Mouse (Mus musculus): ENCODE data around the gene Grik2. TPM values are rescaled to one million over a fixed set of nuclear protein-coding genes. Genes with fewer than 3 reads are reported as not detected.

Grik2 gene
- polyA plus RNA-seq, 1 experiment from 2014 or later, result 1.6 TPM

DNA sequence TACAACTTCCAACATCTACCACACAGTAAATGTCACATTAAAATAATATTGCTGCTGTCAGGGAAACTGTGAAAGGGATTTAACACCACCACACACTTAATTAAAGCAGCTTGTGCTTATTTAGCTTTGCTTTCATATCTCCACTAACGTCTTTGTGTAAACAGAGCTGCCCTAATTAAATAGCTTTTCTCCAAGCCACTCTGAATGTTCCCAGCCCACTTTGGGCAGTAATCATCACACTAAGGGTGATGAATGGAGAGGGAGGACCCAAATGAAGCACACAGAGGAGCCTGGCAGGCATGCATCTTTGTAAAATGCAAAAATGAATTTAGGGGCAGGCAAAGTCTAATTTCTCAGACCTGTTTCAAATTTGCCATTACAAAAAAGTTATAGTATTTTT is 657.3 kb downstream of the Grik2 start:
- Histone ChIP-seq H3K4me3 (no peak overlapping the region), H3K36me3 (no peaks in the 10 kb centered on the region), H3K27ac (no peak overlapping the region), H3K9ac (no peak overlapping the region), H3K9me3 (no peaks in the 10 kb centered on the region), H3K27me3 (no peaks in the 10 kb centered on the region), H3K4me2 (no peak overlapping the region), H3K4me1 (no peaks in the 10 kb centered on the region)
- WGBS, result 8% methylated on average over 1 of the region's 1 CpGs
- no peak for ATAC-seq (ENCODE audit: insufficient number of reproducible peaks, insufficient read depth, low FRiP score, low TSS enrichment, low read depth)

DNA sequence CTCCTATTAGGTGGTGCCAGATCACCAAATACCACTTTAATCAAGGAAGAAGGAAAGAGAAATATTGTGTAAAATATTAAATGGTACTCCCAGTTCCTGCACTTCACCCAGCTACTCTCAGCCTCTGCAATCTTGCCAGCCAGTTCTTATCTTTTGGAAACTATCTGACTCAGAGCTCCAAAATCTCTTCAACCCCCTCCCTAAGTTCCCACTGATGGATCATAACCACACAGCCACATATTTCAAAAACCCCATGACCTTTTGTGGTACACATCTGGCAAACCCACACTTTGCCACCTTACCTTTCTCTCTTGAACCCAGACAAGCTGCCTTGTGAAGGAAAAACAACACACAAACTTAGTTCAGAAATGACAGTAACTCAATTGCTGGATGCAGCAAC is 738.2 kb downstream of the Grik2 start:
- Histone ChIP-seq H3K27ac (no peak overlapping the region), H3K4me2 (no peak overlapping the region), H3K36me3 (no peaks in the 10 kb centered on the region), H3K9ac (no peak overlapping the region), H3K4me1 (no peaks in the 10 kb centered on the region), H3K4me3 (no peak overlapping the region), H3K9me3 (no peaks in the 10 kb centered on the region), H3K27me3 (no peaks in the 10 kb centered on the region)
- no peak for ATAC-seq (ENCODE audit: insufficient number of reproducible peaks, insufficient read depth, low FRiP score, low TSS enrichment, low read depth)

DNA sequence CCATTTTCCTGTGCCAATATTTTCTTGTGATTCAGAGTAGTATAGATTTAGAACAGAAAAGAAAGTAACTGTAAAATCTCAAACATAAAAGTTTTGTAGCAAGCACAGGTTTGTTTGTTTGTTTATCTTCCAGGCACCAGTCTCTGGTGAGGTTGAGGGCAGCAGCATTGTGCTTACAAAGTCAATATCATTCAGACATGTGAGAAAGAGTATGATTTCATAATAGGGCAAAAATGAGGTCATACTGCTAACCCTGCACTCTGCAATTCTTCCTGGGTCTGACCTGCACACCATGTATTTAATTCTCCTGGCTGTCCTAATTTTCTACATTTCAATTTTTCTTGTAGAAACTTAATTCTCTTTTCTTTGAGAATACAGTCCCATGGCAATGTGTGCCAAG is 739.2 kb downstream of the Grik2 start:
- no peaks in the 10 kb centered on the region for H3K36me3 ChIP-seq
- no peaks in the 10 kb centered on the region for H3K27me3 ChIP-seq
- no peak for ATAC-seq (ENCODE audit: insufficient number of reproducible peaks, insufficient read depth, low FRiP score, low TSS enrichment, low read depth)
- H3K9ac ChIP-seq, result no peak overlapping the region
- no peaks in the 10 kb centered on the region for H3K4me1 ChIP-seq
- no peaks in the 10 kb centered on the region for H3K9me3 ChIP-seq
- H3K4me3 ChIP-seq, result no peak overlapping the region
- no peak overlapping the region for H3K27ac ChIP-seq
- no peak overlapping the region for H3K4me2 ChIP-seq

Data from embryonic facial prominence, embryonic 13.5 days (tissue).